Mouse (Mus musculus): ENCODE measurements around the gene Nr1h5.

The Nr1h5 gene

DNA sequence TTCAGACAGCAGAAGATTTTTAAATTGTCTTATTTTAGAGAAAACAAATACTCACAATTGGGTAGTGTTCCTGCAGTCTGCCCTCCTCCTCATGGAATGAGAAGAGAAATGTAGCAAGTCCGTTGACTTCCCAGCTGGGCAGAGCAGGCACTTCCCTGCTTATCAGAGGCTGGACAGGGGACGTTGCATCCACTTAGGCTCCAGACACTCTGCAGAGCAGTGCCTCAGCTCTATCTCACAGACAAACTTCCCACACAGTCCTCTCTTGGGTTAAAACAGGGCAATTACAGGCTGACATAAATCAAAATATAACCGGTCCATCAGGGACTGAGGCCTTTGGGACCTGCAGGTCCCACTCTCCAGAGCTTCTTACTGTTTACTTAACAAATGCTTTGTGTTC lies at the start of gene Nr1h5:
Gene Nr1h5, minus strand, starts transcription at position 101 of the 400 bp plus-strand sequence.
- DNase-seq (ENCODE audit: low spot score), result no peak

DNA sequence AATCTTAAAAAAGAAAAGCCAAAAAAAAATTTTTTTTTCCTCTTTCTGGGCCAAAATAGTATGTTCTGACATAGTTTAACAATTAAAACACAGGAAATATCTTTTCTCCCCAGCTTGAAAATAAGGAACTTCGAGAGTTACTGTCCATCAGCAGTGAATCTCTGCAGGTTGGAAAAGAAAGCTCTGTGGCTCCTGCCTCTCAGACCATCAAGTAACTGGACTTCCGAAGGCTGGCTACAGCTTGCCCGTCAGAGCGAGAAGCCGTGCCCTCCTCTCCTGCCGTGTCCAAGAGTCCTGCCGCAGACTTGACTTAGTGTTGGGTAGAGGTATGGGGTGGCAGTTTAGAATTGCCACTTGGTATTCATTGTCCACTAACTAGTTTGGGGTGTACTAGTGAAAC lies 37.7 kb upstream of the Nr1h5 start:
- no peak for DNase-seq (ENCODE audit: low spot score)

DNA sequence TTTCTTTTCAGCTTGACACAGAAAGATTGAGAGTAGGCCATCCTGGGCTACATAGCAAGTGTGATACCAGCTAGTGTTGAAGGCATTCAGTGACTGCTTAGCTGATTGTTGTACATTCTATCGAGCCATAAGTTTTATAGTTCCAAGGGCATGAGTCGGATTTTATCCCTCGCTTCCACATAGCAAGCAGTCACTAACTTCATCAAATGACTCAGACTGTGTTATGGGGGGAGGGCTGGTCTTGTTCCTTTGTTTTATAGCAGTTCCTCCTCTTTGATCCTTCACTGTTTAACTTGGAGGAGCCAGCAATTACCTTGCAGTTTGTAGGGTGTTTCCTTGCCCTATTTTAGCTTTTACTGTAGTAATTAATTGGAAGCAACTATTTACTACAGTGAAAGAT lies 33.7 kb upstream of the Nr1h5 start:
- DNase-seq (ENCODE audit: low spot score), result no peak

DNA sequence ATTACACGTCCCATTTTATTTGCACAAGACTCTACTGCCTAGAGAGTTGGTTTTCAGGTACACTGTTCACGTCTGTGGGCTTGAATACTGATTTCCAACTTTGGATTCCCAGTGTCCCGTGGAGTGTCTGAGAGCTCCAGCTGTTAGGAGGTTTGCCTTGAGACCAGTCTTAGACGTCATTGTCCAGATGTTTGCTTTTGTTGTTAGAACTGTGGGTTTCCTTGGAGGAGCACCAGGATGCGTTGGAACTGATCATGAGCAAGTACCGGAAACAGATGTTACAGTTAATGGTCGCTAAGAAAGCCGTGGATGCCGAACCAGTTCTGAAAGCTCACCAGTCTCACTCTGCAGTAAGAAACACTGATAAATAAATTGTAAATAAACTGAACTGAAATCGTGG lies 33.1 kb upstream of the Nr1h5 start:
- no peak for DNase-seq (ENCODE audit: low spot score)

DNA sequence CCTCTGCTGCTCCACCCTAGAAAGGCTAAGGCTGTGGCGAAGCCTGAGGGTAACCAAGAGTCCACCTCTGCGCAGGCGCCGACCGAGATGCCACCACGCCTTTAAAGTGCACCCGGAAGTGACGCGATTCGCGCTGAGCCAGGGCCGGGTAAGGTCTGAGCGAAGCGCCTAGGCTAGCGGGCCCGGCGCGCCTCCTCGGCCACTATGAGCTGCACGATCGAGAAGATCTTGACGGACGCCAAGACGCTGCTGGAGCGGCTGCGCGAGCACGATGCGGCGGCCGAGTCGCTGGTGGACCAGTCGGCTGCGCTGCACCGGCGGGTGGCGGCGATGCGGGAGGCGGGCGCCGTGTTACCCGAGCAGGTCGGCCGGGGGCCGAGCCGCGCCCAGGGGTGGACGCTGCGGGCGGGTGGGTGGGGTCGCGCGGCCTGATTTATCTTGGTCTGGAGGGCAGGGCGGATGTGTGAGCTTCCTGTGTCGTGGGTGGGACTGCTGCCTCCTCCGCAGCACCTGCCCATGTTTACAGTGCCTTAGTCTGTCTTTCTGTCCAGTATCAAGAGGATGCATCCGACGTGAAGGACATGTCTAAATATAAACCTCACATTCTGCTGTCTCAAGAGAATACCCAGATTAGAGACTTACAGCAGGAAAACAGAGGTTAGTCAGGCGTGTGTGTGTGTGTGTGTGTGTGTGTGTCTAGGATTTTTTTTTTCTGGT lies 31.8 kb upstream of the Nr1h5 start, which contains the start of gene Sike1:
Gene Sike1, plus strand, starts transcription at position 104 of the 717 bp plus-strand sequence.
- DNase-seq (ENCODE audit: low spot score), result peak; percentile 85

DNA sequence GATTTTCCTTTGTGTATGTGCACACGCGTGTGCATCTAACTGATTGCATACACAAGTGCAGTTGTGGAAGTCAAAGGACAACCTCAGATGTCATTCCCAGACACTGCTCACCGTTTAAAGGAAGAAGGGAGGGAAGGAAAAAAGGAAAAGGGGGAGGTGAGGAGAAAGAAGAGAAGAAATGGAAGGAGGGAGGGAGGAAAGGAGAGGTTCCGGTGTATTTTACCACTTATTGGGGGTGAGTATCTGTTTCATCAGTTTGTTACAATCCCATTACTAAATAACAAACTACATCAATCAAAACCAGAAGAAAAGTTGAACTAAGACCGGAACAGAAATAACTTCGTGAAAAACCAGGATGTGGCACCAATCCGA lies 31.3 kb upstream of the Nr1h5 start:
- DNase-seq (ENCODE audit: low spot score), result no peak

DNA sequence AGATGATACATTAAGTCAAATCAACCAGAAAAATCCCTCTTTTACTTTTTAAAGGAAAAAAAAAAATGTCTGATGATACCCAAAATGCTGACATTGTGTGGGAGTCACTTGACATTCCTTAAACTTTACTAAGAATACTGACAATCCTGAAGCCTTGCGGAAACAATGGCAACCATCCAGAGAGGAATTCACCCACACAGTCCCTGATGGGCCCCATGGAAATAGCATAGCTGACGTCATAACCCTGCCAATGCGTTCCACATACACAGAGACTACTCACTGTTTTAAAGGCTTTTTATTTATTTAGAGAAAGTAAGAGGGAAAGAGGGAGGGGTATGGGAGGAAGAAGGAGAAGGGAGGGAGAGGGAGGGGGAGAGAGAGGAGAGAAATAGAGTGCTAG lies 29.0 kb upstream of the Nr1h5 start:
- no peak for DNase-seq (ENCODE audit: low spot score)

DNA sequence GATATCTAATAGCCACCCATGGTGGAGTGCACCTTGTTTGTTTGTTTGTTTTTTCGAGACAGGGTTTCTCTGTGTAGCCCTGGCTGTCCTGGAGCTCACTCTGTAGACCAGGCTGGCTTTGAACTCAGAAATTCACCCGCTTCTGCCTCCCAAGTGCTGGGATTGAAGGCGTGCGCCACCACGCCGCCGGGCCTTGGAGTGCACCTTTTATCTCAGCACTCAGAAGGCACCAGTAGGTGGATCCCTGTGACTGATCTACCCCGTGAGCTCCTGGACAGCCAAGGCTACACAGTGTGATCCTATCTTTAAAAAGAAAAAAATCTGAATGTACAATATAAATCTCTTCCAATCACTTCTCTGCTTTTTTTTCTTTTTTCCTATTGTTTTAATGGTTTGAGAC lies 27.1 kb upstream of the Nr1h5 start:
- no peak for DNase-seq (ENCODE audit: low spot score)

DNA sequence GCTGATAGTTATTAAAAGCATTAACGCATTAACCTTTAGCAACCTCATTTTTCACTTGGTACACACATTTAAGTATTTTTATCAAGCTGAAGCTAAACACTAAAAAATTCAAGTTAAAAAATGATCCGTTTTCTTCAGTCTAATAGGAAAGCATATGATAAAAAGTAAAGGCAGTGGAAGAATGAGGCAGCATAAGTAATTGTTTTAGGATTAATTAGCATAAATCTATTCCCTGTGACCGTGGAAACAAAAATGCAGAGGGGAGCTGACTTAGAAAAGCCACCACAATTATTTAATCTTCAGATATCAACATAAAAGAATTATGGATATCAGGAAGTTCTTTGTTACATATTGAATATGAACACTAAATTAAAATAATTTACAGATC lies 16.4 kb upstream of the Nr1h5 start:
- no peak for DNase-seq (ENCODE audit: low spot score)

DNA sequence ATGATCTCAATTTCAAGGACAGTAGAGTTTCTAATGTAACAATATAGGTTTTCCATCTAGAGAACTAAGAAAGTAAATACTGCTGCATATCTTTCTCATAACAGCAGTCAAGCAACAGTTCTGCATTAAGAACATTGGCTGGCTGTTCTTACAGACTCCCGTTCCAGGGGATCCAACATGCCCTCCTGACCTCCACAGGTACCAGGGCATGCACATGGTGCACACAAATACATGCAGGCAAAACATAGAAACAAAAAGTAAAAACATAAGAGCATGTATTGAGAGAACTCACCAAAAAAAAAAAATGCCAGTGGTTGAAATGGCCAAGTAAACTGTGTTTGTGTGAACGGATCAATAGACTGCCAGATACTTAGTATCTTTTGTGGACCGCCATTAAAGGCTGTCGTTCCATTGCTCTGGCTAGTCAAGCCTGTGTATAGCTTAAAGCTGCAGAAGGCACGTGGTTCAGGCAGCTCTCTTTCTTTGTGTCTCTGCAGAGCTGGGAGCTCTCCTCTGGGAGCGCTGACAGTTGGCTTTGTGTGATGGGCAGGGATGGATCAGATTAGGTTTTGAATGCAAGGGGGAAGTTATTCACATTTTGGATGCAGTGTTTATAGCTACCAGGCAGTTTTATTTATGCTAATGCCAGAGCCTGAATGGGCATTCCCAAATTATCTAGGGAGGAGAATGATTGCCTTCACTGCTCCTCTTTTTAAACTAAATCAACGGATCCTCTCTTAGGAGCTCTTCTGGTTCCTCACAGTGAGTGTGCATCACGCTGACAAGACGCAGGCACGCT lies 15.8 kb upstream of the Nr1h5 start:
- no peak for DNase-seq (ENCODE audit: low spot score)

DNA sequence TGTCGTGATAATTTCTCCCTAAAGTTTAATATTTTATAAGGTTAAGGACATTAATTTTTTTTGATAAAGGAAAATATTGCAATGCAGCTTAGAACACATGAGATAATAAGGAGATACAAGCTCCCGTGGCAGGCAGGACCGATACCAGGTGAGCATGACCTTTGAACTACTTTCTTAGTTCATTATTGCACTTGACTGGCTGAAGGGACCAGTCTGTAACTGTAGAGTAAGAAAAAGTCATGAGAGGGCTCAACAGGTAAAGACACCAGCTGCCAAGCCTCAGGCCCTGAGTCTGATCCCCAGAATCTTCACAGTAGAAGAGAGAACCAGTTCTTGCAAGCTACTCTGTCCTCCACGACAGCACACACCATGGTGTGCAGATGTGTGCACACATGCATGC lies 13.0 kb upstream of the Nr1h5 start:
- DNase-seq (ENCODE audit: low spot score), result no peak

DNA sequence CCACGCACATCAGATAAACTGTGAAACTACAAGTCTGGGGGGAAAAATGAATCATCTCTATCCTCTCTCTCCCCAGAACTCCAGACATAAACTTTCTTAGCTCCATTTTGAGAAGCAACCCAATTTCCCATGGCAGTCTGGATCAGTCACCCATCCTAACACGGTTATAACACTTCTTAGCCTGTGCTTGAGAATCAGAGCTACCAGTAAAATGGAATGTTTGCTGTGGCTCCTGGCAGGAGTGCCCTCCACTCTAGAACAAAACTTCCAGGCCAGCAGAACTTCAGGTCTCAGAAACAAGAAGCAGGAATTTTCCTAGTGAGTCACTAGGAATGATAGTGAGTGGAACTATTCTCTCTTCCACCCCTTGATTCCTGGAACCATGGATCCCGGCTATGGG lies 6.6 kb upstream of the Nr1h5 start:
- no peak for DNase-seq (ENCODE audit: low spot score)

DNA sequence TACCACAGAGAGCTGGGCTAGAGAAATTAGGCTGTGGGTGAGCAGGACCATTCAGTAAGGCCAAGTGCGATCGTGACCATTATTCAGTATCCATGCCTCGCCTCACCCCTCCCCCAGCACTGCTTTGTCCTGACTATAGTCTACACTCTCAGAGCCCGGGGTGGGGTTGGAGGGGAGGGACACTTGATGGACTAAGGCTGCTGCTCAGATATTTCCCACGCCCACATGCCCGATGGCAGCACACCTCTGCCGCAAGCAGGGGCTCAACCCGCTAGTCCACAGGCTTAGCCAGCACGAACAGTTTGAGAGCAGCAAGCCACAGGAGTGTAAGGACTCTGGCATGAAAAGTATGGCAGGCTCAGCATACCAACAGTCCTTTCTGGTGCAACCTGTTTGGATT lies 6.1 kb upstream of the Nr1h5 start:
- DNase-seq (ENCODE audit: low spot score), result no peak

DNA sequence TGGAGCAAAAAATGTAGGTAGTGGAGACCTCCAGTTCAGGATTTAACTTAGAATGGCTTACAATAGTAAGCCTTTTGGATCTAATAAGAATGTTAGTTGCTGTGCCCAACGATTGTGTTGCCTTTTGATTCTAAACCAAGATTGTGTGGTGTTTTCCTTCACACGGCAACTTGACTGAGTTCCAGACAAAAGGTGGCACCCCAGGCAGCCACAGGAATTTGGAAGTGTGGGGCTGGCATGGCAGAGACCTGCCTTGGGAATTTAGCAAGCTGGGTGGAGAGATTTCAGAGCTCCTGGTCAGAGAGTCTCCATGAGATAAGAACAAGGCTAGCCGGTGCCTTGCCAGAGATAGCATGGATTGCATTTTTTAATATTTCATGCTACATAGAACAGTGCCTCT lies 8.3 kb downstream of the Nr1h5 start:
- no peak for DNase-seq (ENCODE audit: low spot score)

DNA sequence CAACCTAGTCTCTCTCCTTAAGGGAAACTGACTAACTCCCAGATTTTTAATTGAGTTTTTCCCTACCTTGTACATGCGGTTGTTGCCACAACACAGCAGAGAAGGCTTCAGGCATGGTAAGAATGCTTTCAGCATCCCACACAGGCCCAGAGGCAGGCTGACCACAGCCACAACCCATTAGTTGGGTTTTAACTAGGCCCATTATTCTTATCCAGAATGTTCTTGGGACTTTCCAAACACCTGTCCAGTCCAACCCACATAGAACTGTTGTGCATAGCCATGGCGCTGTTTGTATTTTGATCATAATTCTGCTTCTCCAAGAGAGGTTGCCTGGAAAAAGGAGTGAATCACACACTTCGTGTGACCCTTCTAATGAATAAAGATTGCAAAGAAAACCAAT lies 8.8 kb downstream of the Nr1h5 start:
- no peak for DNase-seq (ENCODE audit: low spot score)

DNA sequence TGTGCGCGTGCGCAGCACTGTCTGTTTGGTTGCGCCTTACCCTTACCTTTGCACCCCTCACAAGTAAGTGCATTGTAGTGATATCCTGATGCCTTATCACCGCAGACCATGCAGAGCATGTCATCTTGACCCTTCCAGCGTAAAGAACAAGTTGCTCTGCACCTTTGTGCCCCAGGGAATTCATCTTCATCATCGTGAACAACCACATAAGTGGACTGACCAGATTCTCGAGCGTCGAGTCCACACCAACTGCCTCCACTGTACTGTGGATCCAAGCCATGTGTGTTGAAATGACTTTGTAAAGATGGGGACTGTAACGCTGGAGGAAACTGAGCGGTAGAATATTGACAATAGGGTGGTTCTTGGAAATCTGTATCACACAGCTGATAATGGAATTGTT lies 9.5 kb downstream of the Nr1h5 start:
- DNase-seq (ENCODE audit: low spot score), result no peak

DNA sequence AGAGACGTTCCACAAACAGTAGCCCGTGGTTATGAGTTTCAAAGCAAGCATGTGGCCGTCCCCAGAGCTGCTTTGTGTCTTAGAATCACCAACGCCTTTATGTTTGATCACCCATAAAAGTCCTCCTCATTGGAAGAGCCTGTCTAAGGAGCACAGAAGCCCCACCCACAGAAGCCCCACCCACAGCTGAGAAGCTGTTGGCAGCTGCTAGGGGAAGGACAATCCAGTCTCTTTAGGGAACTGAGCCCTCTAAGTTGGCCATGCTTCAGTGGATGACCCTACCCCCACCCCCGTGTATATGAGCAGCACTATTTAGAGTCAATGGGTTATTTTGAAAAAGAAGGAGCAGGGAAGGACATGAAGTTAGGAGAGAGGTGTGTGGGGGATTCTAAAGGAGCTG lies 17.1 kb downstream of the Nr1h5 start:
- no peak for DNase-seq (ENCODE audit: low spot score)

DNA sequence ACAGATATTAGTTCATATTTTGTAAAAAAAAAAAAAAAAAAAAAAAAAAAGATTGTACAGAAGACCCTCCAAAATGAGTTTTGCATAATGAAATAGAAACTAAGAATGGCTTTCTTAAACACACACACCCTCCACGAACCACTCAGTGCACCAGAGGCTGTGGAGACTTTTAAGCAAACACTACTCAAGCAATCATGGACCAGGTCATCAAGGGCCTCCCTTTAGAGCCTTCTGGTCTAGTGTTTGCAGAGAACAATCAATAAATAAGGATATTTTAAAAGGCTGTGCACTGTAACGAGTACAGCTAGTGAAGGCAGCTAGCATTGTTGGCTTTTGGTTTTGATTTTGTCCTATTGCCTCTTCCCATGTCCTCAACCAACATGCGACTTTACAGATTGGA lies 17.6 kb downstream of the Nr1h5 start:
- DNase-seq (ENCODE audit: low spot score), result no peak

DNA sequence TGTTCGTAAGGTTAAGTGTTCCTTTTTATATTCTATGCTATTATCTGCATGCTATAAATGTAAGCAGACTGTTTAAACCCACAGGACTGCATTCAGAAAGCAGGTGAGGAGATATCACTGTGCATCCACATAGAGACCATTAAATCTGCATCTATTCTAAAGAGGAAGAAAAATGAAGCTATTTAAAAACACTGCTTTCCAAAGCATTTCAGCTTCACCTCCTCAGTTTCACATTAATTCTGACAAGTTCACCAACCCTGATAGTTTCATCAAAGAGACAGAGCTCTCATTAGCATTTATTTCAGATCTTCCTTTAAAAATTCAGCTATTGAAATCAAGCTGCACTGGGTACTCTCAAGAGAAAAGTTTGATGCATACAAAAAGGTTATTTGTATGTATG lies 25.8 kb downstream of the Nr1h5 start:
- no peak for DNase-seq (ENCODE audit: low spot score)

DNA sequence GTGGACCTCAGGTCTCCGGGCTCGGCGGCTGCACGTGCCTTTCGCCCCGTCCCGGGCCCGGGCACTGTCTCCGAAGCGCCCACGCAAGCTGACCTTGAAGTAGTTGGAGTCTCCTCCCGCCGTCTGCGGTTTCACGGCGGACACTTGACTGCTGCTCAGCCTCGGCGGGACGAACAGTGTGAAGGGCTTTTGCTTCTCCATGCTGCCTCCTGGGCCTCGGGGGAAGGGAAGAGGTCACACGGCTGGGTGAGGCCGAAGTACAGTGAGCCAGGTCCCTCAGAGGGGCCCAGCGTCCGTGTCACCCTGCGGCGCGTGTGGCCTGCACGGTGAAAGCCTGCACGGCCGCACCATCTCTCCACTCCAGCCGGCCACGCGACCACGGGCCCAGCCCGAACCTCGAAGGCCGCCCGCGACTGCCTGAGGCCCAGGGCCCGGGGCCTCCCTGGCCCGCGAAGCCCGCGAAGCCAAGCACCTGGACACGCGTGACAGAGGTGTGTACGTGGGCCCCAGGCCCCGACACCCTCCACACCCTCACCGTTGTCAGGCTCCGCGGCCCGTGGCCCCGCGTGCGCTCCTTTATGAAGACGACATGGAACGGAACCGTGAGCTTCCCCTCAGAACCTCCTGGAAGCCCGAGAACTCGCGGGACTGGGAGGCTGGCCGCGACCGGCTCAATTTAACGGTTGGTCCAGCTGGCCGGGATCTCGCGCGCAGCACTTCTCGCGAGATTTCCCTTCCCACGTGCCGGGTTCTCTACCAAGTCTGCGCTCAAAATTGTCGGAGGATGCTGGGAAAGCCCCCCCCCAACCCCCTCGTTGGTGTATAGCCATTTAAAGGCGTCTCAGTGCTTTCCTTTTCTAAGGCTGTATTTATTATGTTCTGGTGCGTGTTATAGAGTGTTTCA lies 28.2 kb downstream of the Nr1h5 start, which contains the start of gene Sycp1:
Gene Sycp1, minus strand, starts transcription at position 650 of the 904 bp plus-strand sequence.
- no peak for DNase-seq (ENCODE audit: low spot score)

DNA sequence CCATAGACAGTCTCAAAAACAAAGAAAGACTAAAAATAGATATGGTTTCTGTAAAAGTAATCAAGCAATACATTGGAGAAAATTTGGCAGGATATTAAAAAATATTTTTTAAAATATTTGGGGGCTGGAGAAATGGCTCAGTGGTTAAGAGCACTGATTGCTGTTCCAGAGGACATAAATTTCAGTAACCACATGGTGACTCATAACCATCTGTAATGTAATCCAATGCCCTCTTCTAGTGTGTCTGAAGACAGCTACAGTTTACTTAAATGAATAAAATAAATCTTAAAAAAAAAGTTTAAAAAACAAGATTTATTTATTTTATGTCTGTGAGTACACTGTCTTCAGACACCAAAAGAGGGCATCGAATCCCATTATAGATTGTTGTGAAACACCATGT lies 64.8 kb downstream of the Nr1h5 start:
- DNase-seq (ENCODE audit: low spot score), result no peak
